Mouse (Mus musculus): ENCODE measurements at regions not wholly inside any gene's neighbourhood (a gene's known extent, or its start where the extent isn't known, plus 50 kb on each side); places are given as distances from the start of the nearest gene placed in this dataset.

DNA sequence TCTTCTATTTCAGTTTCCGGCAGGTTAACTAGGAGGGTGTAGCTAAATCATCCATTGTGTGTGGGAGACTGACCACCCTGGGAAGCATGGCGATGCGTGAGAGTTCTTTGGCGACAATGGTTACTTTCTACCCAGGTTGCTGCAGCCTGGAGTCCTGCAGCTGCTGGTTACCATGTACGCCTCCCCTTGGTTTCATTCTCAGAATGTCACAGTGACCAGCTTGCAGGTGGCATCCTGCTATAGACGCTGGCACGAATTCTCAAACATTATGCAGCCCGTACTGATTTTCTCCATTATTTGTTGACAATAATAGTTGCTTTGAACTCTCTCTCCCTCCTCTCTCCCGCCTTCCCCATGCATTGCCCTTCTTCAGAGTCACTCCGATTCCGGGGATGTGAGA lies 301.2 kb downstream of the Brinp2 start:
- TF ChIP-seq POLR2A (IDR thresholded peaks at IDR 0.05; ENCODE audit: extremely low read depth, insufficient read depth, low read length) (no peak), CTCF (IDR thresholded peaks at IDR 0.05; ENCODE audit: low read depth, low read length) (no peak)

Measured in liver, adult 2 months (tissue).